Mouse (Mus musculus): ENCODE data around the gene Cnnm2.

Cnnm2 gene

GRCm38 (mm10) chr19:46799903-46800583 lies 38.6 kb downstream of the Cnnm2 start:
- no peak for DNase-seq (ENCODE audit: low spot score)

GRCm38 (mm10) chr19:46801492-46801891 lies 40.1 kb downstream of the Cnnm2 start:
- no peak for DNase-seq (ENCODE audit: low spot score)

- DNase-seq (ENCODE audit: low spot score) = no peak
Observed at GRCm38 (mm10) chr19:46802306-46802705, 40.9 kb downstream of the Cnnm2 start.

GRCm38 (mm10) chr19:46803732-46804131 lies 42.3 kb downstream of the Cnnm2 start:
- no peak for DNase-seq (ENCODE audit: low spot score)

- DNase-seq (ENCODE audit: low spot score) = no peak
Observed at GRCm38 (mm10) chr19:46804751-46805150, 43.4 kb downstream of the Cnnm2 start.

- DNase-seq (ENCODE audit: low spot score) = peak; percentile 20
Observed at GRCm38 (mm10) chr19:46805933-46806688, 44.7 kb downstream of the Cnnm2 start.

- DNase-seq (ENCODE audit: low spot score) = no peak
Observed at GRCm38 (mm10) chr19:46808261-46808660, 46.9 kb downstream of the Cnnm2 start.

- DNase-seq (ENCODE audit: low spot score) = no peak
Observed at GRCm38 (mm10) chr19:46809031-46809430, 47.6 kb downstream of the Cnnm2 start.

- DNase-seq (ENCODE audit: low spot score) = no peak
Observed at GRCm38 (mm10) chr19:46819276-46819675, 57.9 kb downstream of the Cnnm2 start.

- DNase-seq (ENCODE audit: low spot score) = no peak
Observed at GRCm38 (mm10) chr19:46822491-46822890, 61.1 kb downstream of the Cnnm2 start.

- no peak for DNase-seq (ENCODE audit: low spot score)
Observed at GRCm38 (mm10) chr19:46823759-46824158, 62.4 kb downstream of the Cnnm2 start.

GRCm38 (mm10) chr19:46824867-46825266 lies 63.5 kb downstream of the Cnnm2 start:
- no peak for DNase-seq (ENCODE audit: low spot score)

GRCm38 (mm10) chr19:46827654-46828165 lies 66.3 kb downstream of the Cnnm2 start:
- no peak for DNase-seq (ENCODE audit: low spot score)

- no peak for DNase-seq (ENCODE audit: low spot score)
Observed at GRCm38 (mm10) chr19:46828961-46829360, 67.6 kb downstream of the Cnnm2 start.

- DNase-seq (ENCODE audit: low spot score) = no peak
Observed at GRCm38 (mm10) chr19:46831381-46831780, 70.0 kb downstream of the Cnnm2 start.

GRCm38 (mm10) chr19:46834301-46834700 lies 72.9 kb downstream of the Cnnm2 start:
- DNase-seq (ENCODE audit: low spot score) = no peak

- DNase-seq (ENCODE audit: low spot score) = no peak
Observed at GRCm38 (mm10) chr19:46835339-46835738, 73.9 kb downstream of the Cnnm2 start.

GRCm38 (mm10) chr19:46836085-46836484 lies 74.7 kb downstream of the Cnnm2 start:
- no peak for DNase-seq (ENCODE audit: low spot score)

GRCm38 (mm10) chr19:46837290-46838079 lies 76.1 kb downstream of the Cnnm2 start:
- no peak for DNase-seq (ENCODE audit: low spot score)

- DNase-seq (ENCODE audit: low spot score) = no peak
Observed at GRCm38 (mm10) chr19:46841016-46841415, 79.6 kb downstream of the Cnnm2 start.

GRCm38 (mm10) chr19:46843030-46843429 lies 81.6 kb downstream of the Cnnm2 start:
- DNase-seq (ENCODE audit: low spot score) = no peak

GRCm38 (mm10) chr19:46846056-46846455 lies 84.7 kb downstream of the Cnnm2 start:
- DNase-seq (ENCODE audit: low spot score) = no peak

- DNase-seq (ENCODE audit: low spot score) = no peak
Observed at GRCm38 (mm10) chr19:46846459-46846858, 85.1 kb downstream of the Cnnm2 start.

Measured in urinary bladder, postnatal 14 days (tissue).